Mouse (Mus musculus): ENCODE measurements around the gene Pnmal2. TPM values are rescaled to one million over a fixed set of nuclear protein-coding genes. Genes with fewer than 3 reads are reported as not detected.

The Pnmal2 gene
- total and polyA plus RNA-seq, 2 experiments from 2014 or later: 106 to 139 TPM

DNA sequence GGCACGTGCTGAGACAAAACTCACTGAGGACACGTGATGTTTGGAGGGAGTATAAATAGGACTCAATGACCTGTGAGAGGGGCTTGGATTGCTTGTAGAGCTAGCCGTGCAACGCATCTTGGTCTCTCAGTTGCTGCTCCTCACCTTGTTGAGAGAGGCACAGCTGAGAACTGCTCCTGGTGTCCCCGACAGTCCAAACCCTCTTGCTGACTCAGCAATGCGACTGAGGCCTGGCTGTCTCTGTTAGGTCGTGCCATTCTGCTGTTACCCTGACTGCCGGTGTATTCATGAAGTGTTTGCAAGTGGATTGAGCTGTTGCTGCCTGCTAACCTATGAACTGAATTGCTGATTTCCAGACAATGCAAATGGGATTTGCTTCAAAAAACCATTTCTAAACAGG, 31.8 kb downstream of the Pnmal2 start:
- Histone ChIP-seq H3K27me3 (ENCODE audit: insufficient read depth, low read length) (no peaks in the 10 kb centered on the region), H3K4me2 (ENCODE audit: low read depth, low read length) (no peak overlapping the region), H3K9me3 (ENCODE audit: low read length) (no peaks in the 10 kb centered on the region), H3K27ac (no peak overlapping the region), H3K36me3 (ENCODE audit: insufficient read depth, low read length) (no peaks in the 10 kb centered on the region), H3K4me1 (ENCODE audit: insufficient read depth, low read length) (no peaks in the 10 kb centered on the region), H3K4me3 (ENCODE audit: low read length) (no peak overlapping the region), H3K9ac (replicated peaks; ENCODE audit: low read length) (no peak overlapping the region)
- WGBS: 52% methylated on average over 8 of the region's 8 CpGs
- ATAC-seq (no peak), DNase-seq (ENCODE audit: low spot score) (no peak)
- TF ChIP-seq CTCF (IDR thresholded peaks at IDR 0.05; ENCODE audit: low read depth): no peak

DNA sequence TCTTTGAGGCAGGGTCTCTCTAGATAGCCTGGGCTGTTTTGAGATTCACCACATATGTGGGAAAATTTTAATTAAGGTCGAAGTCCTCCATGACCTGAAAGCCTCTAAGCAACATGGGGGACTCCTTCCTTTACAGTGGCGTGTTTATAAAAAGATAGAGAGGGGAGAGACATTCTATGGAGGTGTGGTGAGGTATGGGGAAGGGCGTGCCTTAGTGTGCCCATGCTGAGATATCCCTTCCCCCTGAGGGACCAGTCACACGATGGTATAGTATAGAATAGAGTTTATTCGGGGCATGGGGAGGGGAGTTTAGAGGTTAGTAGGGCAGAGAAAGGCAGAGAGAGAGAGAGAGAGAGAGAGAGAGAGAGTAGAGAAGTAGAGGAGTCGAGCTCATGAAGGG, 33.7 kb downstream of the Pnmal2 start:
- H3K4me1 ChIP-seq (ENCODE audit: insufficient read depth, low read length): no peaks in the 10 kb centered on the region; the same call in 1 of the 2 replicates
- no peak for ATAC-seq
- WGBS: 75% methylated on average over 6 of the region's 6 CpGs

DNA sequence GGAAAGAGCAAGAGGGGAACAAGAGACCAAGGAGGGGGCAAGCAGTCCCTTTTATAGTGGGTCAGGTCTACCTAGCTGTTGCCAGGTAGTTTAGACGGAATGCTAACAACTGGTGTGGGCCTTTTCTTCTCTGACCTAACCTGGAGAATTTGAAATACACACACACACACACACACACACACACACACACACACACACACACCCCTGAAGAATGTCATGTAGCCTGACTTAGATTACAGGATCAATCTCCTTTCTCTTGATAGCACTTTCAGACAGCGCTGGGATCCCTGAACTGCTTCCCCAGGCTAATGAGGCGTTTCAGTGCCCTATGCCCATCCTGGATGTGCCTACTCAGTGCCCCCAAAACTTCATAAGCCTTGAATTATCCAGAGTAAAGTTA, 34.1 kb downstream of the Pnmal2 start:
- no peak overlapping the region for H3K9ac ChIP-seq (replicated peaks; ENCODE audit: low read length)
- H3K27ac ChIP-seq: no peak overlapping the region
- H3K4me3 ChIP-seq (ENCODE audit: low read length): no peak overlapping the region
- ATAC-seq (no peak), DNase-seq (ENCODE audit: low spot score) (no peak)
- no peaks in the 10 kb centered on the region for H3K27me3 ChIP-seq (ENCODE audit: insufficient read depth, low read length)
- H3K9me3 ChIP-seq (ENCODE audit: low read length): no peaks in the 10 kb centered on the region
- H3K4me2 ChIP-seq (ENCODE audit: low read depth, low read length): no peak overlapping the region
- no peaks in the 10 kb centered on the region for H3K36me3 ChIP-seq (ENCODE audit: insufficient read depth, low read length)
- no peak for TF ChIP-seq CTCF (IDR thresholded peaks at IDR 0.05; ENCODE audit: low read depth)
- H3K4me1 ChIP-seq (ENCODE audit: insufficient read depth, low read length): no peaks in the 10 kb centered on the region; the same call in 1 of the 2 replicates
- 90% methylated on average over 3 of the region's 3 CpGs for WGBS

More for the DNA sequence above, 33.7 kb downstream of the Pnmal2 start:
- Histone ChIP-seq H3K27ac (no peak overlapping the region), H3K4me3 (ENCODE audit: low read length) (no peak overlapping the region), H3K9ac (replicated peaks; ENCODE audit: low read length) (no peak overlapping the region), H3K4me2 (ENCODE audit: low read depth, low read length) (no peak overlapping the region), H3K9me3 (ENCODE audit: low read length) (no peaks in the 10 kb centered on the region), H3K27me3 (ENCODE audit: insufficient read depth, low read length) (no peaks in the 10 kb centered on the region), H3K36me3 (ENCODE audit: insufficient read depth, low read length) (no peaks in the 10 kb centered on the region)
- no peak for DNase-seq (ENCODE audit: low spot score)
- TF ChIP-seq CTCF (IDR thresholded peaks at IDR 0.05; ENCODE audit: low read depth): no peak

DNA sequence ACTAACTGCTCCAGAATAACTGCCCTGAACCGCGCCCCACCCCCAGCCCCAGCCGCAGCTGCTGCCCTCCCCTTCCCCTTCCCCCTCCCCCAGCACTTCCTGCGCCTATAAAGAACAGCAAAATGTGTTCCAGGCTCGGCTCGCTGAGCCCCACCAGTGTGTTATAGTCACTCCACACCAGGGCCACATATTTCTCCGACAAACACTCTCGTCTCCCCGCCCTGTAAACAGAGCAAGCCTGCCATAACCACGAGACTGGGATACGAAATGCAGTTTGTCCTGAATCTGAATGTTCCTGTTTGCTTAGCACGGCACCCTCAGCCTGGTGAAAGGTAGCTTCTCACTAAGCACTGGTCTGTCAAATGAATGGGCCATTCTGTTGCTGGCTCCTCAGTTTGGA, 35.9 kb downstream of the Pnmal2 start:
- H3K4me3 ChIP-seq (ENCODE audit: low read length): peak overlapping the region; percentile 18
- ATAC-seq: peak; percentile 50; the same call in 1 of the 2 replicates

DNA sequence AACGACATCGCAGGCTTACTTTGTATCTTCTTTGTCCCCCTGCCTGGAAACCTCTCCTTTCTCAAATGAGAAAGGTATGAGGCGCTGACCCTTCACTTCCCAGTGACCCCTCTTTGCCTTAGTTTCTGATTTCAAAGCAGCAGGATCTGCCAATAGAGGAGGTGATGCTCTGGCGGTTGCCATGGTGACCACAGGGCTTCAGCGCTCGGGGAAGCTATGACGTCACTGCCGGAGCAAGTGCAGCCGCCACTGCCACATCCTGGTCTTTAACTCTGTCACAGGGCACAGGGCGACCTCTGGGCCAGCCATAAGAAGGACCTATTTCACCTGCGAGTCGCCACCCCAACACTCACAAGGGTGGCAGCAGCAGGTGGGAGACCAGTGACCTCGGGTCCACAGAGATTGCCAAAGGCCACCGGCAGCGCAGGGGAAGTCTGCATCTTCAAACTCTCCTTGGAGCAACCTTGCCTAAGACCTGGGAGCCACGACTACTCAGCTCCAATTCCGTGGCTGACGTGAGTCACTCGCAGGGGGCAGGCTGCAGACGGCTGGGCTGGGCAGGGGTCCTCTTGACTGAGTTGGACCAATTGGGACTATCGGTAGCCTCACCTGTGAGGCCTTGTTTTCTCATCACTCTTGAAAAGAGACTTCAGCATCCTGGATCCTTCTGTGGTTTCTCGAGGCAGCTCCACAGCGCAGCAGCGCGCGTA, 38.5 kb downstream of the Pnmal2 start, which contains the start of gene Gm42372:
Gene Gm42372, plus strand, starts transcription at position 228 of the 710 bp plus-strand sequence.
- H3K36me3 ChIP-seq (ENCODE audit: insufficient read depth, low read length): no peaks in the 10 kb centered on the region
- H3K27ac ChIP-seq: peak within 1 kb of the TSS; percentile 73
- ATAC-seq (peak; percentile 89), DNase-seq (ENCODE audit: low spot score) (peak; percentile 95)
- 16% methylated on average over 26 of the region's 26 CpGs for WGBS
- TF ChIP-seq CTCF (IDR thresholded peaks at IDR 0.05; ENCODE audit: low read depth): no peak
- no peaks in the 10 kb centered on the region for H3K27me3 ChIP-seq (ENCODE audit: insufficient read depth, low read length)
- peak within 1 kb of the TSS; percentile 59 for H3K9ac ChIP-seq (replicated peaks; ENCODE audit: low read length)
- peak within 1 kb of the TSS; percentile 73 for H3K4me2 ChIP-seq (ENCODE audit: low read depth, low read length)
- H3K4me1 ChIP-seq (ENCODE audit: insufficient read depth, low read length): peaks cover 5% of the 10 kb centered on the region
- H3K4me3 ChIP-seq (ENCODE audit: low read length): peak within 1 kb of the TSS; percentile 40
- H3K9me3 ChIP-seq (ENCODE audit: low read length): no peaks in the 10 kb centered on the region

More for the DNA sequence above, 35.9 kb downstream of the Pnmal2 start:
- Histone ChIP-seq H3K9ac (replicated peaks; ENCODE audit: low read length) (no peak overlapping the region), H3K36me3 (ENCODE audit: insufficient read depth, low read length) (no peaks in the 10 kb centered on the region), H3K9me3 (ENCODE audit: low read length) (no peaks in the 10 kb centered on the region), H3K27ac (peak overlapping the region; percentile 65; the same call in 1 of the 2 replicates), H3K4me1 (ENCODE audit: insufficient read depth, low read length) (peaks cover 5% of the 10 kb centered on the region), H3K4me2 (ENCODE audit: low read depth, low read length) (peak overlapping the region; percentile 42), H3K27me3 (ENCODE audit: insufficient read depth, low read length) (no peaks in the 10 kb centered on the region)
- no peak for TF ChIP-seq CTCF (IDR thresholded peaks at IDR 0.05; ENCODE audit: low read depth)
- 8% methylated on average over 12 of the region's 12 CpGs for WGBS
- DNase-seq (ENCODE audit: low spot score): peak; percentile 47

DNA sequence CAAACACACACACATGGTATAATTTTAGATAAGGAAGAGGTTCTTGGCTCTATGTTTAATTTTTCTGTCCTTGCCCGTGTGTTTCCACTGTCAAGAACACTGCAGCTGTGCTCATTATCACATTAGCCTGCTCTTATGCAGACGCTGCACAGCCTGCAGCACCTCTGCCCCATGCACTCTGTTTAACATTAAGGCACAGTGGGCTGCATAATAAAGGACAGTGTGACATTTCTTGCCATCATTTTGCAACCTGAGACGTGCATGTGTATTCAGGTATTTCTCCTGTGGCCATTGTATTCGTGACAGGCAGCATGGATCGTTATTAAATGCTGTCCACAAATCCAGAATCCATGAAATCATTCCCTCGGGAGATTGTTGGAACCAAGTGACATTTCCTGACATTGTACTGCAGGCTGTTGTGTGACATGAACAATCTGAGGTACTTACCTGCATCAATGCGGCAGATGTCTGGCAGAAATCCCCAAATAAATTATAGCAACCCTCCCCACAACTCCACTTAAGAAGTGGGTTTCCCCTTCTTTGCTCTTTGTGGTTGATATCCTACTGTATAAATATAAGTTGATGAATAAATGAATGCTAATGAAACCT, 43.2 kb downstream of the Pnmal2 start:
- H3K4me1 ChIP-seq (ENCODE audit: insufficient read depth, low read length): peaks cover 12% of the 10 kb centered on the region; the same call in 1 of the 2 replicates
- 28% methylated on average over 7 of the region's 7 CpGs for WGBS
- no peaks in the 10 kb centered on the region for H3K27me3 ChIP-seq (ENCODE audit: insufficient read depth, low read length)
- no peaks in the 10 kb centered on the region for H3K9me3 ChIP-seq (ENCODE audit: low read length)
- H3K4me2 ChIP-seq (ENCODE audit: low read depth, low read length): no peak overlapping the region
- peak; percentile 44 for DNase-seq (ENCODE audit: low spot score)
- TF ChIP-seq CTCF (IDR thresholded peaks at IDR 0.05; ENCODE audit: low read depth): no peak
- no peak overlapping the region for H3K9ac ChIP-seq (replicated peaks; ENCODE audit: low read length)
- H3K27ac ChIP-seq: peak overlapping the region; percentile 60; the same call in 1 of the 2 replicates
- no peaks in the 10 kb centered on the region for H3K36me3 ChIP-seq (ENCODE audit: insufficient read depth, low read length)
- no peak for ATAC-seq
- H3K4me3 ChIP-seq (ENCODE audit: low read length): no peak overlapping the region
